Mouse (Mus musculus) liver, postnatal 0 days (tissue): ENCODE measurements at regions not wholly inside any gene's neighbourhood (a gene's known extent, or its start where the extent isn't known, plus 50 kb on each side); places are given as distances from the start of the nearest gene placed in this dataset.

ENCODE experiments used
- CTCF ChIP-seq: sonication (generic); IDR thresholded peaks from 2 replicates; pipeline ENCODE4 v1.5.1; 2016; ENCODE audit warnings: antibody characterized with exemption, low read depth
- EP300 ChIP-seq: IDR thresholded peaks from 2 replicates; pipeline ENCODE4 v1.6.1; 2016; ENCODE audit warnings: antibody characterized with exemption, low read depth, mild to moderate bottlenecking

DNA sequence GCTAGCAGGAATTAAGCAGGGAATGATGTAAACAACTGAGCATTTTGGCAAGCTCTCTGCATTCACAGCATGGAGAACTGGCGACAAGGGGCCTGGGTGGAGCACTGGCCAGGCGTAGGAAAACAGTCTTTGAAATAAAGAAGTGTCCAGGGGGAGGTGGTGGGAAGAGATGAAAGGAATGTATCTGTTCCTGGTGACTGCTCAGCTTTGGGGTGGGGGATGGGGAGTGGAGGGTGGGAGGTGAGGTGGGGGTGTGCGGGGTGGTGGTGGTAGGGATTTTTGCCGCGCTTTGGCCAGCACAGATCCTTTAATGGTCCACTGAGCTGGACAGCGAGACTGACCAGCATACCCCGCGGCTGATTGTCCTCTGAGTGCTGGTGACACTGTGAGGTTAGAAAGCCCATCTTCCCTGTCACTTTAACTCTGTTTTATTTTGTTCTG lies 56.5 kb upstream of the Flt1 start:
- TF ChIP-seq EP300 (no peak), CTCF (no peak)
